8 mouse cellular contexts compared by ENCODE assay signal in the genomic region with DNA sequence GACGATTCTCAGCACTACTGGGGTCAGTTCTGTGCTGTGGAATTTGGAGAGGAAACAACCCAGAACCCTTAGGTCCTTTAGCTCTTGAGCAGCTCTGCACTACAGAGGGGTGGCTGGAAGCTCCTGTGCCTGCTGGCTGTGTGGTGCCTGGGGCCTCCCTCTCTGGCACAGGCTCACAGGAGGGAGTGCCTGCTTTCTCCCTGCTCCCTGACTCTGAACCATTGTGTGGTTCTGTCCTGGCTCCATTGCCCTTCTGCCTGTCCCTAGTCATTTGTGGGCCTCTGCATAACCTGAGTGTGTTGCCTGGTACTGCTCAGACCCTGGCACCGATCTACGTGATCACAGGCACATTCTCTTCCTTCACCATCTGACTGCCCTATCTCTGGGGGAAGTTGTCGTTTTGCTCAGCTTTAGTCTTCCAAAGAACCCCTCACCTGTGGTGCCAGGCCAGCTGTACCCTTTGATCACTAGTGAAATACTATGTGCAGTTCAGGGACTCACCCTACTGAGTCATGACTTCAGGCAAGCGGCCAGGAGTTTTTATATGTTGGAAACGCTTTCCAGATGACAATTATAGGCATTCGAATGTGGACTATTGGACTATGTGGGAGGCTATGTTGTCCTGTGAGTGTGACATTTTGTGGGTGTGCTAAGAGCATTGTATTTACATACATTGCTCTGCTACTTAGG. TPM values are rescaled to one million over a fixed set of nuclear protein-coding genes. Genes with fewer than 3 reads are reported as not detected.
A peak's percentile ranks its signal among the peaks of the same experiment; 100 is the strongest.
DNase-seq lines count a peak whose midpoint lies in the region; ATAC-seq and TF ChIP-seq lines count a peak whose summit lies in the region.

No protein-coding gene starts in this region.

- H3K27me3 ChIP-seq in heart, embryonic 11.5 days (ENCODE audit: control insufficient read depth, insufficient read depth, low read length) = no peaks in the 10 kb centered on the region
- no peaks in the 10 kb centered on the region for H3K27me3 ChIP-seq in heart, postnatal 0 days (ENCODE audit: control insufficient read depth, insufficient read depth, low read length)
- H3K27me3 ChIP-seq in stomach, embryonic 16.5 days (ENCODE audit: control insufficient read depth, insufficient read depth, low read length) = no peaks in the 10 kb centered on the region

- no peak for TF ChIP-seq EP300 in heart, postnatal 0 days (IDR thresholded peaks at IDR 0.05; ENCODE audit: low read depth)

- no peak for ATAC-seq in heart, embryonic 11.5 days (replicated peaks; ENCODE audit: insufficient number of reproducible peaks, low FRiP score, low TSS enrichment)
- peak; percentile 57 for ATAC-seq in heart, postnatal 0 days (ENCODE audit: insufficient read depth, low read depth)
- peak; percentile 71 for ATAC-seq in stomach, embryonic 16.5 days (ENCODE audit: insufficient read depth, low FRiP score)

- H3K27ac ChIP-seq in heart, embryonic 11.5 days (ENCODE audit: low read depth, low read length) = no peak overlapping the region
- peak overlapping the region; percentile 58 for H3K27ac ChIP-seq in heart, postnatal 0 days (ENCODE audit: low read depth)
- peak overlapping the region; percentile 90 for H3K27ac ChIP-seq in stomach, embryonic 16.5 days (ENCODE audit: low read length)

- intact Hi-C loops in left cerebral cortex, postnatal 14 days (cut with DNase I) = no loop called here

- DNase-seq in heart, adult 18-20 months = no peak
- DNase-seq in thymus, postnatal 14 days = peak; percentile 24
- no peak for DNase-seq in thymus, postnatal 0 days (ENCODE audit: low spot score)
- no peak for DNase-seq in heart, postnatal 0 days (ENCODE audit: low spot score)
- DNase-seq in left cerebral cortex, adult 18-20 months (ENCODE audit: low spot score in 2 of 2) = no peak
- DNase-seq in left cerebral cortex, postnatal 14 days (ENCODE audit: low spot score in 2 of 2) = no peak

- no peaks in the 10 kb centered on the region for H3K9me3 ChIP-seq in heart, embryonic 11.5 days (replicated peaks; ENCODE audit: control insufficient read depth, low read length)
- no peaks in the 10 kb centered on the region for H3K9me3 ChIP-seq in heart, postnatal 0 days (replicated peaks; ENCODE audit: control insufficient read depth, low read length)
- H3K9me3 ChIP-seq in stomach, embryonic 16.5 days (replicated peaks; ENCODE audit: control insufficient read depth, low read length) = no peaks in the 10 kb centered on the region

- peak overlapping the region; percentile 16; the same call in 1 of the 2 replicates for H3K9ac ChIP-seq in heart, embryonic 11.5 days (ENCODE audit: low read depth, low read length)
- H3K9ac ChIP-seq in heart, postnatal 0 days (replicated peaks; ENCODE audit: low read depth, low read length) = 0 out of 2 replicates have a peak overlapping the region, but pooled peaks have one; percentile 8
- peak overlapping the region; percentile 32 for H3K9ac ChIP-seq in stomach, embryonic 16.5 days (ENCODE audit: low read length)

- no peak overlapping the region for H3K4me3 ChIP-seq in heart, embryonic 11.5 days (ENCODE audit: low read depth, low read length)
- no peak overlapping the region for H3K4me3 ChIP-seq in heart, postnatal 0 days (ENCODE audit: low read depth, low read length)
- no peak overlapping the region for H3K4me3 ChIP-seq in stomach, embryonic 16.5 days (replicated peaks; ENCODE audit: low read length)

- H3K36me3 ChIP-seq in heart, embryonic 11.5 days (ENCODE audit: control insufficient read depth, insufficient read depth, low read length) = no peaks in the 10 kb centered on the region
- 0 out of 2 replicates have a peak, but pooled peaks cover 4% of the 10 kb centered on the region for H3K36me3 ChIP-seq in heart, postnatal 0 days (replicated peaks; ENCODE audit: control insufficient read depth, insufficient read depth, low read length)
- H3K36me3 ChIP-seq in stomach, embryonic 16.5 days (ENCODE audit: control insufficient read depth, insufficient read depth, low read length) = no peaks in the 10 kb centered on the region

- TF ChIP-seq CTCF in heart, postnatal 0 days (IDR thresholded peaks at IDR 0.05; ENCODE audit: low read depth) = no peak

- no peak overlapping the region for H3K4me2 ChIP-seq in heart, embryonic 11.5 days
- H3K4me2 ChIP-seq in heart, postnatal 0 days (ENCODE audit: low read depth, low read length) = no peak overlapping the region
- H3K4me2 ChIP-seq in stomach, embryonic 16.5 days (ENCODE audit: low read depth, low read length) = peak overlapping the region; percentile 11; the same call in 1 of the 2 replicates

- H3K4me1 ChIP-seq in heart, embryonic 11.5 days (ENCODE audit: control insufficient read depth, insufficient read depth, low read length) = peaks cover 32% of the 10 kb centered on the region
- peaks cover 28% of the 10 kb centered on the region for H3K4me1 ChIP-seq in heart, postnatal 0 days (ENCODE audit: control insufficient read depth, insufficient read depth)
- H3K4me1 ChIP-seq in stomach, embryonic 16.5 days (ENCODE audit: control insufficient read depth, insufficient read depth, low read length) = peaks cover 29% of the 10 kb centered on the region

- 69% methylated on average over 7 of the region's 7 CpGs for WGBS in heart, embryonic 11.5 days (ENCODE audit: insufficient replicate concordance)
- WGBS in heart, postnatal 0 days = 25% methylated on average over 7 of the region's 7 CpGs
- WGBS in stomach, embryonic 16.5 days = 48% methylated on average over 7 of the region's 7 CpGs

RNA-seq across cellular contexts. Expression of a gene that starts 12.0 kb away (rescaled TPM):
- polyA plus RNA-seq in heart, embryonic 11.5 days (2014; fragmentation: Nextera tagmentation; extraction: Ambion mirVana) = 7.7 and 10.3 TPM in 2 replicates
- 10 to 100 TPM; 13.9 to 14.3 TPM for total RNA-seq in heart, adult 18-20 months (2021)
- polyA plus RNA-seq in thymus, postnatal 0 days (2015; fragmentation: Nextera tagmentation; extraction: Ambion mirVana) = 2.1 and 2.6 TPM in 2 replicates
- total RNA-seq in heart, postnatal 0 days (2014; rRNA removed; ENCODE audit: low replicate concordance) = 16.3 and 17.4 TPM in 2 replicates
- polyA plus RNA-seq in heart, postnatal 0 days (2015; fragmentation: Nextera tagmentation; extraction: Ambion mirVana) = 7.6 and 7.8 TPM in 2 replicates
- polyA plus RNA-seq in stomach, embryonic 16.5 days (2015; fragmentation: Nextera tagmentation; extraction: Ambion mirVana) = 8.5 and 9.3 TPM in 2 replicates
- 10 to 100 TPM; 14.6 to 15.2 TPM for total RNA-seq in left cerebral cortex, adult 18-20 months (2021)
- total RNA-seq in left cerebral cortex, postnatal 14 days (2021) = 10 to 100 TPM; 17.2 to 18.8 TPM

RNA-seq across cellular contexts. Expression of a gene that starts 27.1 kb away (rescaled TPM):
- 34.4 and 41.2 TPM in 2 replicates for polyA plus RNA-seq in heart, embryonic 11.5 days (2014; fragmentation: Nextera tagmentation; extraction: Ambion mirVana)
- 10 to 100 TPM; 19.7 to 27.7 TPM for total RNA-seq in heart, adult 18-20 months (2021)
- 32.9 and 36.9 TPM in 2 replicates for polyA plus RNA-seq in thymus, postnatal 0 days (2015; fragmentation: Nextera tagmentation; extraction: Ambion mirVana)
- 29.5 and 42.2 TPM in 2 replicates for total RNA-seq in heart, postnatal 0 days (2014; rRNA removed; ENCODE audit: low replicate concordance)
- polyA plus RNA-seq in heart, postnatal 0 days (2015; fragmentation: Nextera tagmentation; extraction: Ambion mirVana) = 11.9 and 13.4 TPM in 2 replicates
- 32.1 and 33.7 TPM in 2 replicates for polyA plus RNA-seq in stomach, embryonic 16.5 days (2015; fragmentation: Nextera tagmentation; extraction: Ambion mirVana)
- total RNA-seq in left cerebral cortex, adult 18-20 months (2021) = 10 to 100 TPM; 76.8 to 77.9 TPM
- total RNA-seq in left cerebral cortex, postnatal 14 days (2021) = 10 to 100 TPM; 79.1 to 80.6 TPM
